Mouse (Mus musculus): ENCODE results near the gene N4bp3.
A peak's percentile ranks its signal among the peaks of the same experiment; 100 is the strongest.
"Not testable (repeated sequence)": the region's sequence is repeated elsewhere in the genome, so short reads cannot be mapped to it uniquely, and the experiment has no call there.

N4bp3 gene

GRCm38 (mm10) chr11:51650691-51651515 is at the start of gene N4bp3, which contains the start of gene D930048N14Rik:
N4bp3 (minus strand) TSS chr11:51650842.
D930048N14Rik (plus strand) TSS chr11:51650954.
- DNase-seq (ENCODE audit: low read depth): peak; percentile 87

GRCm38 (mm10) chr11:51694984-51695383 is 44.3 kb upstream of the N4bp3 start:
- no peak for DNase-seq (ENCODE audit: low read depth)

- not testable (repeated sequence) for DNase-seq (ENCODE audit: low read depth)
These were observed 40.0 kb upstream of the N4bp3 start for GRCm38 (mm10) chr11:51690597-51690996.

- DNase-seq (ENCODE audit: low read depth): no peak
These were observed 38.7 kb upstream of the N4bp3 start for GRCm38 (mm10) chr11:51689343-51689742.

GRCm38 (mm10) chr11:51688330-51689328 is 38.0 kb upstream of the N4bp3 start, which contains the start of gene 0610009B22Rik:
0610009B22Rik (minus strand) TSS chr11:51688874.
- peak; percentile 100 for DNase-seq (ENCODE audit: low read depth)

- DNase-seq (ENCODE audit: low read depth): no peak
These were observed 31.3 kb upstream of the N4bp3 start for GRCm38 (mm10) chr11:51681976-51682374.

- DNase-seq (ENCODE audit: low read depth): peak; percentile 94
These were observed 30.8 kb upstream of the N4bp3 start for GRCm38 (mm10) chr11:51681324-51681975.

GRCm38 (mm10) chr11:51679466-51679865 is 28.8 kb upstream of the N4bp3 start:
- DNase-seq (ENCODE audit: low read depth): no peak

GRCm38 (mm10) chr11:51677737-51678418 is 27.2 kb upstream of the N4bp3 start:
- no peak for DNase-seq (ENCODE audit: low read depth)

GRCm38 (mm10) chr11:51675386-51675785 is 24.7 kb upstream of the N4bp3 start:
- no peak for DNase-seq (ENCODE audit: low read depth)

GRCm38 (mm10) chr11:51673291-51673690 is 22.6 kb upstream of the N4bp3 start:
- DNase-seq (ENCODE audit: low read depth): no peak

- no peak for DNase-seq (ENCODE audit: low read depth)
These were observed 20.7 kb upstream of the N4bp3 start for GRCm38 (mm10) chr11:51671376-51671775.

GRCm38 (mm10) chr11:51670846-51671245 is 20.2 kb upstream of the N4bp3 start:
- DNase-seq (ENCODE audit: low read depth): no peak

GRCm38 (mm10) chr11:51664747-51665146 is 14.1 kb upstream of the N4bp3 start:
- not testable (repeated sequence) for DNase-seq (ENCODE audit: low read depth)

- no peak for DNase-seq (ENCODE audit: low read depth)
These were observed 12.0 kb upstream of the N4bp3 start for GRCm38 (mm10) chr11:51662632-51663031.

GRCm38 (mm10) chr11:51661867-51662365 is 11.3 kb upstream of the N4bp3 start:
- no peak for DNase-seq (ENCODE audit: low read depth)

- DNase-seq (ENCODE audit: low read depth): no peak
These were observed 8.1 kb upstream of the N4bp3 start for GRCm38 (mm10) chr11:51658705-51659104.

- no peak for DNase-seq (ENCODE audit: low read depth)
These were observed 7.6 kb upstream of the N4bp3 start for GRCm38 (mm10) chr11:51658291-51658690.

GRCm38 (mm10) chr11:51656798-51657521 is 6.3 kb upstream of the N4bp3 start:
- no peak for DNase-seq (ENCODE audit: low read depth)

GRCm38 (mm10) chr11:51654891-51655290 is 4.2 kb upstream of the N4bp3 start:
- DNase-seq (ENCODE audit: low read depth): no peak

All from induced T-regulatory cell, adult 2 months (primary cell).